Mouse (Mus musculus) intestine, embryonic 14.5 days (tissue): ENCODE data around the gene Dyrk1b. TPM values are rescaled to one million over a fixed set of nuclear protein-coding genes. Genes with fewer than 3 reads are reported as not detected.
"Not testable (repeated sequence)": the region's sequence is repeated elsewhere in the genome, so short reads cannot be mapped to it uniquely, and the experiment has no call there.

Experiments
- ATAC-seq: fragments of 200-750 bp; cut with Nextera tagmentation; replicated peaks from 2 replicates; pipeline ENCODE4 v1.8.0; 2017; ENCODE audit warnings: low read depth, moderate number of reproducible peaks, moderate TSS enrichment, moderate library complexity; ENCODE audit not compliant: low FRiP score, low TSS enrichment
- DNase-seq: peaks from one replicate; pipeline ENCODE4 v3.0.0-alpha.2; 2018; ENCODE audit warnings: low spot score
- H3K27ac ChIP-seq: fragments of 300-500 bp; sonication (generic); 2 replicates; pipeline ENCODE4 v1.5.1; 2014; ENCODE audit warnings: low read depth, mild to moderate bottlenecking, control low read depth
- H3K27me3 ChIP-seq: fragments of 300-500 bp; sonication (generic); replicated peaks from 2 replicates; pipeline ENCODE4 v1.6.1; 2014; ENCODE audit warnings: low read length, control low read depth; ENCODE audit not compliant: control insufficient read depth, insufficient read depth
- H3K36me3 ChIP-seq: fragments of 300-500 bp; sonication (generic); 2 replicates; pipeline ENCODE4 v1.6.1; 2014; ENCODE audit warnings: low read length, control low read depth; ENCODE audit not compliant: control insufficient read depth, insufficient read depth
- H3K4me1 ChIP-seq: fragments of 300-500 bp; sonication (generic); replicated peaks from 2 replicates; pipeline ENCODE4 v1.6.1; 2014; ENCODE audit warnings: low read length, control low read depth, mixed read lengths; ENCODE audit not compliant: control insufficient read depth, insufficient read depth
- H3K4me2 ChIP-seq: fragments of 300-500 bp; sonication (generic); 2 replicates; pipeline ENCODE4 v1.6.1; 2014; ENCODE audit warnings: low read length
- H3K4me3 ChIP-seq: fragments of 300-500 bp; sonication (generic); 2 replicates; pipeline ENCODE4 v1.5.1; 2014; ENCODE audit warnings: low read depth, low read length, control low read depth, mixed read lengths
- H3K9ac ChIP-seq: fragments of 300-500 bp; sonication (generic); 2 replicates; pipeline ENCODE4 v1.6.1; 2014; ENCODE audit warnings: mild to moderate bottlenecking, low read length
- H3K9me3 ChIP-seq: fragments of 300-500 bp; sonication (generic); 2 replicates; pipeline ENCODE4 v1.6.1; 2016; ENCODE audit warnings: low read length, control low read depth; ENCODE audit not compliant: control insufficient read depth
- WGBS: fragments of 180-500 bp; shearing (Covaris S2); extraction: QIAGEN DNeasy Blood & Tissue Kit; methylation state at CpG from one replicate; pipeline ENCODE4 v1.1.7; 2014; 5-methylcytosine and 5-hydroxymethylcytosine counted together
- polyA plus RNA-seq: library from polyadenylated mRNA; unstranded; fragments of >200 nt; fragmentation: Nextera tagmentation; extraction: Ambion mirVana; gene quantifications from 2 replicates; pipeline ENCODE4 v1.2.1, GENCODE M21; 2014

The Dyrk1b gene
- 10.0 and 11.9 TPM in 2 replicates for polyA plus RNA-seq

DNA sequence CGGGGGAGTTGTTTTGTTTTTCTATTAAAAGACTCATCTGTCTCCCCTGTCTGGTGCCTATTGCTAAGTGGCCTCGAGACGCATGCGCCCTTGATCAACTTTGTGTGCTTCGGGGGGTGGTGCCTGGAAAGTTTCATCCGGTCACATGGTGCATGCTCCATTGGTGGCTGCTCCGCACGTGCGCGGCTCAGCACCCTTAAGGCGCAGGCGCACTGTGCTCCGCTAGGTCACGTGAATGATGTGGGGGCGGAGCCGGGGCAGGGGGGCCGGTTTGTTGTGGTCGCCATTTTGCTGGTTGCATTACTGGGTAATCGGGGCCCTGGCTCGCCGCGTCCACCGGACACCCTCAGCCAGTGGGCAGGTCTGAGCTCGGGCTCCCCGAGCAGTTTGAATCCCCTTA, at the start of gene Dyrk1b:
Gene Dyrk1b (plus strand): TSS at position 242 of the 400 bp plus-strand sequence.
- Histone ChIP-seq H3K4me3 (peak within 1 kb of the TSS; percentile 99), H3K36me3 (peaks cover 72% of the 10 kb centered on the region), H3K9ac (peak within 1 kb of the TSS; percentile 92), H3K9me3 (no peaks in the 10 kb centered on the region), H3K4me2 (peak within 1 kb of the TSS; percentile 83), H3K27me3 (no peaks in the 10 kb centered on the region), H3K4me1 (peaks cover 10% of the 10 kb centered on the region), H3K27ac (peak within 1 kb of the TSS; percentile 94)
- WGBS, result under 1% methylated on average over 25 of the region's 25 CpGs
- ATAC-seq (peak; percentile 90), DNase-seq (peak; percentile 99)

DNA sequence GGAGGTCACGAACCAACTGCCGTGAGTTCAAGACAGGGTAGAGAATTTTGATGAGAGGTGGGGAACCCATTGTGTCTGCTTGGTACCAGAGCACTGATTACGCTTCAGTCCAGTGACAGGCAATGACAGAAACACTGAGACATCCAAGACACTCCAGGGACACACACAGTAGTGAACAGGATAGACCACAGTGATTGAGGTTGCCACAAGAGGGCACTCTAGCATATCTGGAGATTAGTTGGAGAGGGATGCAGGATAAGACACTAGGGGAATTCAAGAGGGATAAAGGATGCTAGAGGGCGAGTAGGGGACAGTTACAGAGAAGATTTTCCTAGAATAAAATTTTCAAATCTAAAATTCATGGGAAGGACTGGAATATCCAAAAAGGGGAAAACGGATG, 41.7 kb upstream of the Dyrk1b start:
- Histone ChIP-seq H3K27ac (no peak overlapping the region), H3K36me3 (no peaks in the 10 kb centered on the region), H3K9me3 (no peaks in the 10 kb centered on the region), H3K27me3 (no peaks in the 10 kb centered on the region), H3K9ac (no peak overlapping the region), H3K4me3 (no peak overlapping the region), H3K4me1 (no peaks in the 10 kb centered on the region), H3K4me2 (no peak overlapping the region)
- WGBS, result 52% methylated on average over 5 of the region's 5 CpGs
- DNase-seq, result peak; percentile 65
- ATAC-seq, result no peak

DNA sequence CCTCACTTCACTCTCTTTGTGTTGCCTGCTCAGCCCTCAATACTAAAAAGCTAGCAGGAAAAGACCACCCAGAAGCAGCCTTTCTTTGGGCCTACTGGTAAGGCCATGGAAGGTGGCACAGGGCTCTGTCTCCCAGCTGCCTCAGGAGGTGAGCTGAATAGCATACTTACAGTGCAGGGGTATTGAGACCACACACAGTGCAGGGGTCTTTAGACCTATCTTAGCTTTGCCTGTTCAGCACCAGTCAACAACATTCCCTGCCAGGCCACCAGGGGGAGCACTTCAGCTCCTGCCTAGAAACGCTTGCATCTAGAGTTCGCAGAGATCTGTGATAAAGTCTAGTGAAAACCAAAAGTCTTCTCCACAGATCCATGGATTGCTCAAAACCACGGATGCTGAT, 31.0 kb upstream of the Dyrk1b start:
- DNase-seq (peak; percentile 87), ATAC-seq (peak; percentile 62; the same call in 1 of the 2 replicates)
- no peak overlapping the region for H3K4me2 ChIP-seq
- 18% methylated on average over 3 of the region's 3 CpGs for WGBS
- H3K9ac ChIP-seq, result no peak overlapping the region
- no peak overlapping the region for H3K27ac ChIP-seq
- no peaks in the 10 kb centered on the region for H3K4me1 ChIP-seq
- H3K4me3 ChIP-seq, result no peak overlapping the region
- no peaks in the 10 kb centered on the region for H3K27me3 ChIP-seq
- no peaks in the 10 kb centered on the region; the same call in 1 of the 2 replicates for H3K9me3 ChIP-seq
- H3K36me3 ChIP-seq, result no peaks in the 10 kb centered on the region

DNA sequence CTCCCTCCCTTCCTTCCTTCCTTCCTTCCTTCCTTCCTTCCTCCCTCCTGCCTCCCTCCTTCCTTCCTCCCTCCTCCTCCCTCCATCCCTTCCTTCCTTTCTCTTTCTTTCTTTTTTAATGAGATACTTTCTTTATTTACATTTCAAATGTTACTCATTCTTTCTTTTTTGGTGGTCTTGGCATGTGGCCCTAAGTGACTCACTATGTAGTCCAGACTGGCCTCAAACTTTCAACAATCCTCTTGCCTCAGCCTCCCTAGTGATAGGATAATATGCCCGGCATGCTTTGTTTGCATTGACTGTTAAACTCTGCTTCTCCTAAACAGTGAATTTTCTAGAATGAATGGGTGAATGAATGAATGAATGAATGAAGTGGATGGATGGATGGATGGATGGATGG, 29.4 kb upstream of the Dyrk1b start:
- Histone ChIP-seq H3K9ac (no peak overlapping the region), H3K27ac (no peak overlapping the region), H3K9me3 (no peaks in the 10 kb centered on the region; the same call in 1 of the 2 replicates), H3K27me3 (no peaks in the 10 kb centered on the region), H3K4me3 (no peak overlapping the region), H3K36me3 (no peaks in the 10 kb centered on the region), H3K4me2 (no peak overlapping the region), H3K4me1 (no peaks in the 10 kb centered on the region)
- ATAC-seq (no peak), DNase-seq (no peak)
- WGBS, result 89% methylated on average over 1 of the region's 1 CpGs

DNA sequence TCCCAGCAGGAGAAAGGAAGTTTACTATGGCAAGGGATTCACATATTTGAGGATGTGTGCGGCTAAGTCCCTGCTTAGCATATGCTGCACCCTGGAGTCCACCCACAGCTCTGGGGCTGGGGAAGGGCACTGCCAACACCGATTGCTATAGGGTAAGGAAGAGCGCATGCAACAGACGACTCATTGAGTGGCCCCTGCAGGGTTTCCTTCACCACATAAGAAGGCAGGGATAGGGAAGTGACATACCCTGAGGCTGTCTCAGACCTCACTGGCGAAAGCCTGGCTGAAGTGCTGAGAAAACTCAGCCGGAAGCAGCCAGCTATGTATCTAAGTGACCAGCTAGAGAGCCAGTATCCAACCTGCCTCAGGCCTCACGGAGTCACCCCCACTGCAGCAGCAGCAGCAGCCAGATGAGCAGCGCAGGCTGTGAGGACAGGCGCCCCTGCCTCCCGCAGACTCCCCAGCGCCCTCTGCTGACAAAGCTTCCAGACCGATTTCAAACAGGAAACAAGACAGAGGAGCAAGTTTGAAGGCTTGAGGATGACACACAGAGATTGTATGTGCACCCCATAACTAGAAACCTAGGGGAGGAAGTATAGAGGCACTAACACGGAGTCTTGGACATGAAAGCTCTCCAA, 27.6 kb upstream of the Dyrk1b start:
- ATAC-seq (no peak), DNase-seq (peak; percentile 77)
- 0 out of 2 replicates have a peak overlapping the region, but pooled peaks have one; percentile 10 for H3K9ac ChIP-seq
- H3K27me3 ChIP-seq, result no peaks in the 10 kb centered on the region
- no peak overlapping the region for H3K4me3 ChIP-seq
- no peaks in the 10 kb centered on the region for H3K4me1 ChIP-seq
- no peaks in the 10 kb centered on the region for H3K36me3 ChIP-seq
- H3K27ac ChIP-seq, result no peak overlapping the region
- no peak overlapping the region for H3K4me2 ChIP-seq
- H3K9me3 ChIP-seq, result no peaks in the 10 kb centered on the region
- 13% methylated on average over 13 of the region's 13 CpGs for WGBS

DNA sequence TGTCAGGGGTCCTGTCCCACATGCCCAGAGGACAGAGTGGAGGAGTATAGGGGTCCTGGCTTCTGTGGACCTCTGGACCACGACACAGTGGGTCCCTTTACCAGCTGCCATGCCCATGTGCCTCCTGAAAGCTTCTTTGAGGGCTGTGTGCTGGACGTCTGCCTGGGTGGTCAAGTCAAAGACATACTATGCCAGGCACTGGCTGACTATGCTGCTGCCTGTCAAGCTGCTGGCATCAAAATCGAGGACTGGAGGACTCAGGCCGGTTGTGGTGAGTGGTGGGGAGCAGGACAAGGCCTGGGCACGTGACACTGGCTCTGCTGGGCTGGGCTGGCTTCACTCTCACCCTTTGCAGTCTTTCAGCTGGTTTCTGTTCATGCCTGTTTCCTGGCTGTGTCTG, 25.7 kb upstream of the Dyrk1b start:
- H3K27me3 ChIP-seq, ATAC-seq, DNase-seq, H3K27ac ChIP-seq, H3K4me1 ChIP-seq, H3K4me2 ChIP-seq, H3K36me3 ChIP-seq, H3K9ac ChIP-seq, H3K9me3 ChIP-seq, H3K4me3 ChIP-seq: not testable (repeated sequence)
- WGBS, result 36% methylated on average over 5 of the region's 5 CpGs

DNA sequence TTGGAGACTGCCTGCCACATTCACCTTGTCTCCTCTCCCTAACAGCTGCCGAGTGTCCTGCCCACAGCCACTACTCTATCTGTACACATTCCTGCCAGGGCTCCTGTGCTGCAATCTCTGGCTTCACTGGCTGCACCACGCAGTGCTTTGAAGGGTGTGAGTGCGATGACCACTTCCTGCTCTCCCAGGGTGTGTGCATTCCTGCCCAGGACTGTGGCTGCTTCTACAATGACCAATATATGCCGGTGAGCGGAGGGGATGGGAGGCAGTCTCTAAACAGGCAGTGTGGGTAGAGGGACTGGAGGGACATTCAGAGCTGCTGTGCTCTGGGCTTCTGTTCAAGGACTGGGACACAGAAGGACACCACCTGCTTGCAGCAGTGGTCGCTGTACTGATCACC, 20.0 kb upstream of the Dyrk1b start:
- Histone ChIP-seq H3K9me3 (no peaks in the 10 kb centered on the region), H3K4me3 (no peak overlapping the region), H3K4me1 (no peaks in the 10 kb centered on the region), H3K27ac (no peak overlapping the region), H3K27me3 (no peaks in the 10 kb centered on the region), H3K4me2 (no peak overlapping the region), H3K36me3 (no peaks in the 10 kb centered on the region), H3K9ac (no peak overlapping the region)
- no peak for DNase-seq
- no peak for ATAC-seq
- WGBS, result 41% methylated on average over 6 of the region's 6 CpGs

DNA sequence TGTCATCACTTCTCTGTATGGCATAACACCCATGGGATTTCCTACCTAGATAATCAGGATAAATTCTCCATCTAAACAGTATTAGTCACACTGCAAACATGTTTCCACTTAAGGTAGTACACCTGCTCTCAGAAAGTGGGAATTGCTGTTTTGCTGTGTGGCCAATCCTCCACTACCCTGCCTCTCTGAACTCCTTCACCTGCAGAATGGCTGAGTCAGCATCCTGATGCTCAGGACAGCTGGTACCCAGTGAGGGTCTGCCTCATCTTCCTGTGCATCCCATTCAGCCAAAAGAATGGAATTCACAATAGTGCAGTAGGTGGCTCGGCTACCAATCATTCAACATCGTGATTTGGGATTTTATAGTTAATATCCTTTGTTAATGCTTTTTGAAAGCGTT, 19.4 kb upstream of the Dyrk1b start:
- no peak overlapping the region for H3K9ac ChIP-seq
- H3K27me3 ChIP-seq, result no peaks in the 10 kb centered on the region
- H3K9me3 ChIP-seq, result no peaks in the 10 kb centered on the region
- DNase-seq (no peak), ATAC-seq (no peak)
- no peak overlapping the region for H3K27ac ChIP-seq
- 83% methylated on average over 3 of the region's 3 CpGs for WGBS
- no peak overlapping the region for H3K4me2 ChIP-seq
- no peak overlapping the region for H3K4me3 ChIP-seq
- no peaks in the 10 kb centered on the region for H3K4me1 ChIP-seq
- no peaks in the 10 kb centered on the region for H3K36me3 ChIP-seq

DNA sequence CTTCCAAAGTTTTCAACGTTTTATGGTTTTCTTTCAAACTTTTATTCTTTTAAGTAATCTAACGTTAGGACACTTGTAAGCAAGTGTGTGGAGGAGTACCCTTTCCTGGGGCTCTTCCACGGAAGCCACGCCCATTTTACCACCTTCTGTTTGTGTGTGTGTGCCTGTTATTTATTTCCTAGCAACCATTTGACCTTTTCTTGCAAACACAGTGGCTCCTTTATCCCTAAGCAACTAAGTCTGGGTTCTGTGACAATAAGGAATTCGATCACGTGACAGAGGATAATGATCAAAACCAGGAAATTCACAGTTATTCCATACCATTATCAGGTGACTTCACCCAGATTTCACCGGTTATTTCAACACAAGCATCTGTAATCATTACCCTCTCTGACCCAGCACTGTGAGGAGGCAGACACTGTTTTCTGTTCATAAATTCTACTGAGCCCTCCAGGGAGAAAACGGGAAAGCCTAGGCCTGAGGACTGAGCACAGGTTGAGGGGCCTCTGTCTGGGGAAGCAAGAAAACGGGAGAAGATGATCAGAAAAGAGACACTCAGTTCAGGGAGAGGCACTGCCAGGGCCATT, 18.0 kb upstream of the Dyrk1b start:
- no peaks in the 10 kb centered on the region for H3K4me1 ChIP-seq
- no peak; the same call in 1 of the 2 replicates for ATAC-seq
- H3K4me2 ChIP-seq, result no peak overlapping the region

More for the DNA sequence above, 18.0 kb upstream of the Dyrk1b start:
- no peak overlapping the region for H3K9ac ChIP-seq
- no peaks in the 10 kb centered on the region for H3K9me3 ChIP-seq
- H3K4me3 ChIP-seq, result no peak overlapping the region
- no peaks in the 10 kb centered on the region for H3K27me3 ChIP-seq
- DNase-seq, result no peak
- H3K27ac ChIP-seq, result no peak overlapping the region
- no peaks in the 10 kb centered on the region for H3K36me3 ChIP-seq
- 46% methylated on average over 9 of the region's 9 CpGs for WGBS
